Mouse (Mus musculus): ENCODE measurements around the gene Fgfr2.

Fgfr2 gene

DNA sequence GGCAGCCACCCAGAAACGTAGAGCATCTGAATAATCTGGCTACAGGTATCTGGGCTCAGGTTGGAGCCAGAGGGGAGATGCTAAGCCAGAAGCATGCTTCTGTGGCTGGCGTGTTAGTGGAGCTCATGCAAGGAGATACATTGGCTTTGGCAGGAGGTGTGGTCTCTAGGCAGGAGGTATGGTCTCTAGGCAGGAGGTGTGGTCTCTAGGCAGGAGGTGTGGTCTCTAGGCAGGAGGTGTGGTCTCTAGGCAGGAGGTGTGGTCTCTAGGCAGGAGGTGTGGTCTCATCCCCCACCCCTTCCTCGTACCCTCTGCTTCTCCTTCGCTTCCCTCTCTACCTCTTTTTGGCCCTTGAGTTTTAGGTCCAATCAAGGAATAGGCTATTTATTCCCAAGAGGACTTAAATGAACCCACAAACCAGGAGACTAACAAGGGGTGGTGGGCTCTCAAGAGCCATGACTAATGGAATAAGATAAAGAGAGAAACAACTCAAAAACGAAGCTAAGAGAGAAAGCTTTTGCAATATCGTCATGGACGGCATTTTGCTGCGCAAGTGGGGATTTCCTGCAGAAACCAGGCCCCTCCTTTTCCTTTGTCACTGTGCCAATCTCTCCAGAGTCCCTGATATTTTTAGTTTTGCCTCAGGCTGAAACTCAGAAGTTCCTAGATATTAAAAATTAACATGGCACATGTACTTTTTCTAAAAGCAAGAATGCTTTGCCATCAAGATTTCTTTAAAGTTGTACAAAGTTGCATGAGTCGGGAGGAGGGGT is 775.7 kb downstream of the Fgfr2 start:
- DNase-seq = peak; percentile 48

DNA sequence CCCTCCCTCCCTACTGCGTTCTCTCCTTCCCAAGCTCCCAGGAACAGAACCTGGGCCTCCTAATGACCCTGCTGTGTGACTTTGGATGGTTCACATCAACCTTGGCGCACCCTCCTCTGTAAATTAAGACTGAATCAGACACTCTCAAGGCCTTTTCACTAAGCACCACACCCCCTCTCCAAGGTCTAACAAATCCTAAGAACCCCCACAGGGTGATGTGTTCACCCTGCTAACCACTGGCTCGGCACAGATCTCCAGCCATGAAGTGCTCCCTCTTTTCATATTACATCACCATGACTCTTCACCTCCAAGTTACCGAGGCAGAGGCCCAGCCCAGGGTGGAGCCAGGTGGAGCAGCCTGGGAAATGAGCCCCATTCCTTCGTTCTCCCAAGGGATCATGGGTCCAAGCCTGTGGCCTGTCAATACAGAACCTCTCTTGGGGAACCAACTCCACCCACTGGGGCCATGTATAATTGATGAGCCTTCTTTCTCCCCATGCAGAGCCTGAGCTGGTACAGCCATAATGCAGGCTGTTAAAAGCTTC is 777.6 kb downstream of the Fgfr2 start:
- no peak for DNase-seq

DNA sequence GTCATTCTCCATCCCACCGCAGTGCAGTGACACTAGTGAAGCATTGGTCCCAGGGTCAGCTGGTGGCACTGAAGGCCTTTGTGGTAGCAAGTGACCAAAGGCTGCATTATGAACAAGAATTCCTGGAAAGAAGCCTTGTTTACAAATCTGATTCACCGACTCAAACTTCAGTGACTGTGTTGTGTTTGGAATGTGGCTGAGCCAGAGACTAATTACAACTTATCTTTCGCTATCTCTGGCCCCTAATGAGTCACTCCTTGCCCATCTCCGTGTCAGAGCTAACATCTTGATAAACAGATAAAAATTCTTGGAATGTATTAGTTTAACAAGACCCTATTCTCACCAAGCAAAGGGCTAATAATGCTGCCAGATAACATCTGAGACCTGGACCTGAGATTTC is 778.5 kb downstream of the Fgfr2 start:
- no peak for DNase-seq

GRCm38 (mm10) chr7:132343900-132344299 is 779.2 kb downstream of the Fgfr2 start:
- DNase-seq = no peak

DNA sequence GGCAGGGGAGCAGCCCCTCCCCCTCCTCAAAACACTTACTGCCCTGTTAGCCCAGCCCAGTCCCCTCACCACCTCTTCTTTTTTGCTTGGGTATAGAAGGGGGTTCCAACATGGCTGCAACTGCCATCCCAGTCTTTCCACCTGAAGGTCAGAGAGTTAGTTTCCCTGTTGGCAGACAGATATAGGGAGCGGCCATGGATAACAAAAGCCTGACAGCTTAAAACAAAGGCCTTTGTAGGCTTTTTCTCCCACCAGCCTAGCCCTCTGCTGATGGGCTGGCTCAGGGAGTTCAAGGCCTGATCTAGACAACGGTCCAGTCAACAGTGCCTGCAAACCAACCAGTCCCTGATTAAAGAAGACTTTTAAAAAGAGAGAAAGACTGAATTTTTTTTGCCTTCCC is 780.0 kb downstream of the Fgfr2 start:
- DNase-seq = no peak

DNA sequence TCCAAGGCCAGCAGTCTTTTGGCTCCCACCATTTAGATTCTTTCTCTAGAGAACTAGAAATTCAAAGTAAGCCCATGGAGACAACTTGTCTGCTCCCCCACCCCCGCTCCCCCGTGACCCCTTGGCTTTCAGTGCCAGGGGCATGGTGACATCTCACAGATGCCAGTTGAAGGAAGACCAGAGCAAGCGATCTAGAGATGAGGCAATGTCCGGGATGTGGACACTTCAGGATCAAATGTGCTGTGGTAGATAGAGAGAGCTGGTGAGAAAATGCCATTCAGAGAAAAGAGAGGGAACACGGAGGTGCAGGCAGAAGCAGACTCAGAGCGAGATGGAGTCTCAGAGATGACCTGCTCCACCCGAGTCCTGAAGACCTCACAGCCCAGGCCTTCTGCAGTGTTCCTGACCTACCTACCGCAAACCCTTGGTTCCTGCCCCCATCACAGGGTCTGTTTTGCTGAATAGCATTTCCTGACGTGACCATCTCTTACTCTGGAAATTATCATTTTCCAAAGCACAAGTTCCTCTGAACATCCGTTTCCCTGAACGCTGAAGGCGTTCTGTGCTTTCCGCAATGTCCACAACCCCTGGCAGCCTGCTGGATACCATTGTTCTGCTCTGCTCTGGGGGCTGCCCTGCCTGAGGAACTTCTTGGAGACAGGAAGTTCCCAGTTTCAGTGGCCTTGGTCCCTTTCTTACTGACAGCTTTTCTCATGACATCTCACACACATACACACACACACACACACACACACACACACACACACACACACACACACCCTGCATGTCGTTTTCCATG is 783.9 kb downstream of the Fgfr2 start:
- peak; percentile 34 for DNase-seq

- DNase-seq = peak; percentile 48
These were observed 784.8 kb downstream of the Fgfr2 start for GRCm38 (mm10) chr7:132338350-132338749.

GRCm38 (mm10) chr7:132337268-132337917 is 785.8 kb downstream of the Fgfr2 start:
- DNase-seq = no peak

- DNase-seq = no peak
These were observed 786.4 kb downstream of the Fgfr2 start for GRCm38 (mm10) chr7:132336781-132337180.

DNA sequence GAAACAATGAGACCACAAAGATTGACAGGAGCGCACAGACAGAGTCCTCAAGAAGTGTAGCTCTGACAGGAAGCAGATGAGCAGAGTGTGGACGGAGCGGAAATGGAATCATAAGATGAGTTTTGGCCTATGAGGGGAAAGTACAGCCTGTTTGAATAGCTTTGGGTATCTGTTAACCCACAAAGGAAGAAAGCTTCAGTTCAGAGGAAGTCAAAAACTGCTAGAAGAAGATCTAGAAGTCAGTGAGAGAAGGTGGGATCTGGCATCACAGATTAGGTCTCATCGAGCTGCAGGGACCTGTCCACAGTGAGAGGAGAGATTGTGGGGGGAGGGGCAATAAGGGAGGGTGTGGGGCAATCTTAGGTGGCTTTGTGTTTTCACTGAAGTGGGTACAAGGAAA is 787.8 kb downstream of the Fgfr2 start:
- DNase-seq = no peak

DNA sequence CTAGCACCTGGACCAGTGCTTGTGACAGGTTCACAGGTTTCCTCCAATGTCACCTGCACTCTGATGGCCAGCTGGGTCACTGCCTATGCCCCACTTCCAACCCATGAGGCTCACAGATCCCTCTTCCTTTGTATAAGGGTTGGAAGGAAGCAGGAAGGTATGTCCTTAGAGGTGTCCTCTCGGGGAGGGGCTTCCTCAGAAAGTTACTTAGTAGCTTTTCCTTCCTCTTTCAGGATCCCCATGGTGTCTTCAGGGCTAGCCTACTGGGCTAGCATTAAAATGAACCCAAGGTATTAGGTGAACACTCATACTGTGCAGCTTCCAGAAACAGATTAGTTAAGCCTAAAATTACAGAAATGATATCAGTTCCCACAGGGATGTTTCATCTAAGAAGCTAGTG is 790.1 kb downstream of the Fgfr2 start:
- DNase-seq = no peak

DNA sequence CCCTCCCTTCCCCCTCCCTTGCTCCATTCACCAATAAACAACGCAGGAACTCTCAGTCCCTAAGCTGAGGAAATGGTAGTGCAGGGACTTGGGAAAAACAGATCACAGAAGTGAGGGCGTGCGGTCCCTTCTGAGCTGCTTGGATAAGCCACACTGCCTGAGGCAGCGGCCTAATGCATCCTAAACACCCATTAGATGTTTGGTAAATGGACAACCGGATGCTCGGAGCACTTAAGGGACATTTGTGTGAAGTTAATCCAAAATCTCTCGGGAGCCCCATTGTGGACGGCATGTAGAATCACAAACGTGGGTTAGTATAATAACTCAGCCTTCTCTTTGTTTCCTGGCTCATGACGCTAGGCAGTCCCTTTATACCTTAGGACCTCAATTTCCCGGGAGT is 791.0 kb downstream of the Fgfr2 start:
- no peak for DNase-seq

- no peak for DNase-seq
These were observed 793.0 kb downstream of the Fgfr2 start for GRCm38 (mm10) chr7:132330179-132330578.

DNA sequence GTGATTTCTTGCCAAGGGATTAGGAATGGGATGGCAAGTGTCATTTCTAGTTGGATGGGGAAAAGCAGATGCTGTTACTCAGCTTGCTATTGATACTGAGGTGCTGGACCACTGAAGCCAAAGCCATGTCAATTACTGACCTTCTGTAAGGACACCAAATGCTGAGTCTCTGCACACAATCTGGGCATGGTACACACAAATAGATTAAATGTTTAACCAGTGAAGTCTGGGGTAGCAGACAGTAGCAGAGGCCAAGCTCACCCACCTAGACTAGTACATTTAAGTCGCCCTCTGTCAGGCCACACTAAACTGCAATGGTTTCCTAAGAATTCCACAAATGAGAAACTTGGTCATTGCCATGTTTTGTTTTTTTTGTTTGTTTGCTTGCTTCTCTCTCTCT is 794.5 kb downstream of the Fgfr2 start:
- DNase-seq = no peak

DNA sequence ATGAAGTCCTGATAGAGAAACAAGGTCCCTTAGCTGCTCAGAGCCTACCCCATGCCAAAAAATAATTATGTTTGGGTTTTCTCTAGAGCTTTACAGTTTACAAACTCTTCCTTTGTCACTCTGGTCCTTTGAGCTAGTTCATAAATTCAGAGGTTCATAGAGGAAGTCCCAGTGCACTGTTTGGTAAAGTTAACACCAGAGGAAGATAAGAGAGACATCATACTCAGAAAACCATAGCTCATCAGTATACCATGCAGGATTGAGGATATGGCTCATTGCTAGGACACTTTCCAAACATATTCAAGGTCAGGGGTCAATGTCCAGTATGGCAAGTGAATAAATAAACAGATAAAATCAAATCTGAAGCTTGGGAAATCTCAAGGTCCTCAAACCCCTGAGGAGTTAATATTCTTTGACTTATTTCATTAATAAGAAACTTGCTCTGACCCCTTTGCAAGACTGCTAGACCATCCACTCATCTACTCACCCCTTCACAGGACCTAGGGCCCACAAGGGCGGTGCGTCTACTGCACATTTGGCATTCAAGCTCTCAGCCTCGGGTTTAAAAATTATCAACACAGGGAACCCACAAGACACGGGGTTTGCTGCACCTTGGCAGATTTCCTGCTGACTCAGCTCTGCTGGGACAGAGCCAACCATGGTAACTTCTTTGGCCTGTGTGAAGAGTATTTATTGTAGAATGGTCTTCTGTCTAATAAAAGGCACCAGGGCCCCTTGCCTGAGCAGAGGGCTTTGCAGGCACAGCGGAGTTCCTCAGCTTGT is 797.4 kb downstream of the Fgfr2 start:
- DNase-seq = peak; percentile 74

- no peak for DNase-seq
These were observed 799.7 kb downstream of the Fgfr2 start for GRCm38 (mm10) chr7:132323430-132323829.

DNA sequence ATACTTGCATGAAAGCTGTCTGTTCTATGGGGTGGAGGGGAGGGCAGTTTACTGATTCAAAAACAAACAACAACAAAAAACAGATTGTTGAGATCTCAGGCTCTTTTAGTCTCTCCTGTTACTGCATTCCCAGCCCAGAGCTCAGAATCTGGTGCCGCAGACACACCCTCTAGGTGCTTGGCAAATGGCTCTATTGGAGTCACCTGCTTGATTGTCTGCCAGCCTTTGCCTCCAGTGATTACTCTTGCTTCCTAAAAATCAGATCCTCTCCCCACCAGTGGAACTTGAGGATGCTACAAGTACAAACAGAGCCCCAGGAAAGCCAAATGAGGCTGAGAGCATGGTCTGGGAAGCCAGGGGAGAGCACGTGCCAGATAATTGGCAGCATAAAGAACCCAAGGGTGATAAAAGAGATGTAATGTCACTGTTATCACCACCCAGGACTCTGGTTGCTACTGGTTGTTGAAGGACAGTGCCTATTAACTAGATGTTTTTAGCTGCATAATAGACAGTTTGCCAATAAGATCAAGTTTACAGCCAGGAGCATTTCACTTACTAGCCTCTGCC is 801.7 kb downstream of the Fgfr2 start:
- no peak for DNase-seq

DNA sequence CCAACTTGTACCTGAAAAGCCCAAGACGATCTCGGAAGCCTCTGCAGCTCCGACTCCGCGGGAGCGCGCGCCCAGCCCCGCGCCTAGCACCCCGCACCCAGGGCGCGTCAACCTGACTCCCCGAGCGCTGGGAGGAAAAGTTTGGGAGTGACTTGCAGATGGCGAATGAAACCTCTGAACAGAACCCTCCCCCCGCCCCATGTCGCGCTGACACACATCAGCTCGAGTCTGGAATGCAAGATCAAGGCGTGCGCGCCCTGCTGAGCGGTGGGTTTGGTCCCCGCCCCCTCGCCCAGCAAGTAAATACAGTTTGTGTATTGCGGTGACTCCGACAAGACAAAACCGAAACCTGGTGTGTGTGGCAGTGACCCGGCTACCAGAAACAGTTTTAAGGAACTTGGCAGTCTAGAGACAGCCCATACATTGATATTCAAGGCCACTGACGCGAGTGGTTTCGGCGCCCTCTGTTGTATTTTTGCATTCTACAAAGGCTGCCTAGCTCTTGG is 806.1 kb downstream of the Fgfr2 start, which contains the start of gene Chst15:
Chst15 (minus strand) TSS at position 193 of the 506 bp plus-strand sequence.
- DNase-seq = peak; percentile 69

- peak; percentile 71 for DNase-seq
These were observed 806.8 kb downstream of the Fgfr2 start for GRCm38 (mm10) chr7:132316101-132317035.
